Mouse (Mus musculus): ENCODE measurements around the gene 4933425L06Rik. TPM values are rescaled to one million over a fixed set of nuclear protein-coding genes. Genes with fewer than 3 reads are reported as not detected.

The 4933425L06Rik gene
- total and polyA plus RNA-seq, 3 experiments, result not detected

DNA sequence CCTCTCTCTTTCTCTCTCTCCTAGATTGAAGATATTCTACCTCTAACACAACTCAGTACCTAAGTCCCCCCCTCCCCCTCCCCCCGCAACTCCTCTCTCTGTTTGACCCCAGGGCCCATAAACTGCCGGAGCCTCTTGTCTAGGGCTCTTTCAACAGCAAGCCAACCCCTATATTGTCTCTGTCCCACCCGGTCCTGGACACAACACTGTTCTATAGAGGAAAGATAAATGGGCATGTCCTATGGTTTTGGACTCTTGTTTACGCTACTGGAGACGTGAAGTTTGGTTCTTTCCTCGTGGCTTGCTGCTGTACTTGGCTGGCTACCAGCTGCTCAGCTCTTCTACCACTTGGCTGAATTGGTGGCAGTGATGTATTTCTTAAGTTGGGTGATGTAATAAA lies 83.5 kb downstream of the 4933425L06Rik start:
- H3K4me1 ChIP-seq (ENCODE audit: control insufficient read depth, insufficient read depth, low read length), result no peaks in the 10 kb centered on the region
- WGBS, result 79% methylated on average over 6 of the region's 6 CpGs
- DNase-seq, result no peak
- no peak overlapping the region for H3K4me3 ChIP-seq
- intact Hi-C loops (cut with DNase I), result no loop called here
- H3K27me3 ChIP-seq (ENCODE audit: control insufficient read depth, insufficient read depth, low read length), result no peaks in the 10 kb centered on the region
- H3K9ac ChIP-seq (ENCODE audit: low read depth, low read length), result no peak overlapping the region
- no peak overlapping the region for H3K27ac ChIP-seq
- no peaks in the 10 kb centered on the region for H3K36me3 ChIP-seq (ENCODE audit: control insufficient read depth, insufficient read depth, low read length)
- TF ChIP-seq CTCF (IDR thresholded peaks at IDR 0.05) (no peak), POLR2A (IDR thresholded peaks at IDR 0.05; ENCODE audit: insufficient read depth, low read depth, low read length) (no peak), EP300 (IDR thresholded peaks at IDR 0.05; ENCODE audit: insufficient read depth, low read depth, low read length) (no peak)
- no peaks in the 10 kb centered on the region for H3K79me2 ChIP-seq (replicated peaks; ENCODE audit: control insufficient read depth, insufficient read depth, low read length)

Other genes with a start within 250 kb of the 4933425L06Rik start
- not detected for gene Shisal2b, start 218.2 kb upstream of the 4933425L06Rik start, total RNA-seq (2021)
- gene Shisal2b, start 218.2 kb upstream of the 4933425L06Rik start, polyA plus RNA-seq (2012; rRNA removed), result not detected in 2 replicates
- gene Rgs7bp, start 27.2 kb upstream of the 4933425L06Rik start, total RNA-seq (2021), result 1 to 10 TPM; 4.3 to 4.9 TPM
- gene Rgs7bp, start 27.2 kb upstream of the 4933425L06Rik start, polyA plus RNA-seq (2012; rRNA removed), result 1.1 and 1.4 TPM in 2 replicates
- gene Rnf180, start 212.7 kb downstream of the 4933425L06Rik start, total RNA-seq (2021), result under 1 TPM; 0.68 to 0.89 TPM
- gene Rnf180, start 212.7 kb downstream of the 4933425L06Rik start, polyA plus RNA-seq (2012; rRNA removed), result 0.29 and 0.41 TPM in 2 replicates

Data from heart, adult 2 months (tissue).